Mouse (Mus musculus): ENCODE data around the gene Atad5.

DNA sequence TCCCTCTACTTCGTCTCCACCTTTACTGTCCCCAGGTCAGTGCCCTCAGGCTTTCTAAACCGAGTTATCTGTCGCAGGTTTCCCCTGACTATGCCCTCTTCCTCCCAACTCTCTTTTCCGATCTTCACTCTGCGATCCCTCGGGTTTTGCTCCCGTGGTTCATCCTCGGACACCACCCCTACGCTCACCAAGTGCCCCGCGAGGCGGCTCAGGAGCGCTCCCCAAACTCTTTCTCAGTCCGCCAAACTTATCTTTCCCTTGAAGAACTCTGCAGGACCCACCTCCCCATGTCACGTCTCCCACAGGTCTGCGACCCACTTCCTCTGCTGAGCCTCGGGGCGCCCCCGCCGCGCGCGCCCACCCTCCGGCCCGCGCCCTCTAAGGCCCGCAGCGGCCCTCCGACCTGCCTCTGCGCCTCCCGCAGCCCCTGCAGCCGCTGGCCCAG lies 8.8 kb upstream of the Atad5 start:
- no peak for TF ChIP-seq CTCF (IDR thresholded peaks at IDR 0.05; ENCODE audit: borderline replicate concordance, extremely low read depth, insufficient read depth, insufficient read length)
- TF ChIP-seq POLR2A (IDR thresholded peaks at IDR 0.05; ENCODE audit: borderline replicate concordance, extremely low read depth, insufficient read depth, insufficient read length, poor library complexity, severe bottlenecking) = no peak
